Mouse (Mus musculus) thymus, adult 2 months (tissue): ENCODE measurements at regions not wholly inside any gene's neighbourhood (a gene's known extent, or its start where the extent isn't known, plus 50 kb on each side); places are given as distances from the start of the nearest gene placed in this dataset.
A peak's percentile ranks its signal among the peaks of the same experiment; 100 is the strongest.

ENCODE experiments used
- DNase-seq: peaks from one replicate; pipeline ENCODE4 v3.0.0; 2021
- H3K27ac ChIP-seq: fragments of 200-500 bp; 2 replicates; pipeline ENCODE4 v1.5.1; 2012; ENCODE audit warnings: low read length, control low read depth; ENCODE audit not compliant: control insufficient read depth, insufficient read depth
- H3K27me3 ChIP-seq: fragments of 200-500 bp; 2 replicates; pipeline ENCODE4 v1.6.1; 2012; ENCODE audit warnings: mild to moderate bottlenecking, low read length, moderate library complexity, mixed read lengths; ENCODE audit not compliant: control insufficient read depth, insufficient read depth
- H3K36me3 ChIP-seq: fragments of 200-500 bp; 2 replicates; pipeline ENCODE4 v1.6.1; 2012; ENCODE audit warnings: mild to moderate bottlenecking, low read length, moderate library complexity; ENCODE audit not compliant: control insufficient read depth, insufficient read depth
- H3K4me1 ChIP-seq: fragments of 200-500 bp; replicated peaks from 2 replicates; pipeline ENCODE4 v1.6.1; 2012; ENCODE audit warnings: low read length; ENCODE audit not compliant: control insufficient read depth, insufficient read depth
- H3K4me3 ChIP-seq: fragments of 200-500 bp; 2 replicates; pipeline ENCODE4 v1.5.1; 2012; ENCODE audit warnings: mild to moderate bottlenecking, low read length, control low read depth, moderate library complexity; ENCODE audit not compliant: control insufficient read depth, insufficient read depth
- CTCF ChIP-seq: fragments of 200-500 bp; IDR thresholded peaks from 2 replicates; pipeline ENCODE4 v1.5.1; 2012; ENCODE audit warnings: mild to moderate bottlenecking, control low read depth, low read length, moderate library complexity, borderline replicate concordance; ENCODE audit not compliant: control insufficient read depth, poor library complexity, insufficient read depth; ENCODE audit errors: extremely low read depth
- POLR2A ChIP-seq: fragments of 200-500 bp; IDR thresholded peaks from 2 replicates; pipeline ENCODE4 v1.6.1; 2012; ENCODE audit warnings: mild to moderate bottlenecking, low read length, control low read depth, moderate library complexity; ENCODE audit not compliant: control insufficient read depth, poor library complexity, insufficient read depth; ENCODE audit errors: extremely low read depth
- WGBS: fragments of 180-500 bp; shearing (Covaris S2); methylation state at CpG from one replicate; pipeline ENCODE4 v1.1.7; 2018; 5-methylcytosine and 5-hydroxymethylcytosine counted together

- no peaks in the 10 kb centered on the region for H3K36me3 ChIP-seq
- no peaks in the 10 kb centered on the region for H3K27me3 ChIP-seq
- no peak overlapping the region for H3K27ac ChIP-seq
- no peaks in the 10 kb centered on the region for H3K4me1 ChIP-seq
- WGBS: 33% methylated on average over 6 of the region's 6 CpGs
- no peak for TF ChIP-seq POLR2A
- no peak for TF ChIP-seq CTCF
- no peak overlapping the region for H3K4me3 ChIP-seq
- DNase-seq: no peak
Measured at GRCm38 (mm10) chr10:99632250-99632985, 127.0 kb downstream of the Csl start.

- no peaks in the 10 kb centered on the region for H3K4me1 ChIP-seq
- no peak overlapping the region for H3K4me3 ChIP-seq
- WGBS: 89% methylated on average over 4 of the region's 4 CpGs
- TF ChIP-seq CTCF (no peak), POLR2A (no peak)
- H3K27ac ChIP-seq: no peak overlapping the region
- no peaks in the 10 kb centered on the region for H3K36me3 ChIP-seq
- no peak for DNase-seq
- no peaks in the 10 kb centered on the region for H3K27me3 ChIP-seq
Measured at GRCm38 (mm10) chr10:99635796-99636195, 123.7 kb downstream of the Csl start.

- Histone ChIP-seq H3K4me1 (no peaks in the 10 kb centered on the region), H3K27me3 (no peaks in the 10 kb centered on the region), H3K27ac (no peak overlapping the region), H3K4me3 (no peak overlapping the region), H3K36me3 (no peaks in the 10 kb centered on the region)
- TF ChIP-seq CTCF (no peak), POLR2A (no peak)
- no peak for DNase-seq
- WGBS: 87% methylated on average over 7 of the region's 7 CpGs
Measured at GRCm38 (mm10) chr10:99639022-99639421, 120.4 kb downstream of the Csl start.

- Histone ChIP-seq H3K27ac (no peak overlapping the region), H3K4me1 (no peaks in the 10 kb centered on the region), H3K4me3 (no peak overlapping the region), H3K36me3 (no peaks in the 10 kb centered on the region), H3K27me3 (no peaks in the 10 kb centered on the region)
- no peak for DNase-seq
- no peak for TF ChIP-seq POLR2A
- TF ChIP-seq CTCF: no peak
- WGBS: 72% methylated on average over 5 of the region's 5 CpGs
Measured at GRCm38 (mm10) chr10:99639469-99639868, 120.0 kb downstream of the Csl start.

GRCm38 (mm10) chr10:99641784-99642183 is 117.7 kb downstream of the Csl start:
- Histone ChIP-seq H3K36me3 (no peaks in the 10 kb centered on the region), H3K4me1 (no peaks in the 10 kb centered on the region), H3K27me3 (no peaks in the 10 kb centered on the region), H3K27ac (no peak overlapping the region), H3K4me3 (no peak overlapping the region)
- no peak for TF ChIP-seq POLR2A
- TF ChIP-seq CTCF: no peak
- 9% methylated on average over 11 of the region's 11 CpGs for WGBS
- DNase-seq: peak; percentile 15

GRCm38 (mm10) chr10:99642201-99642827 is 117.1 kb downstream of the Csl start:
- TF ChIP-seq POLR2A (no peak), CTCF (no peak)
- Histone ChIP-seq H3K27me3 (no peaks in the 10 kb centered on the region), H3K4me3 (no peak overlapping the region), H3K27ac (no peak overlapping the region), H3K4me1 (no peaks in the 10 kb centered on the region), H3K36me3 (no peaks in the 10 kb centered on the region)
- no peak for DNase-seq
- 69% methylated on average over 4 of the region's 4 CpGs for WGBS
